Mouse (Mus musculus): Measurements from ENCODE around the gene Fgr. TPM values are rescaled to one million over a fixed set of nuclear protein-coding genes. Genes with fewer than 3 reads are reported as not detected.
"Not testable (repeated sequence)": the region's sequence is repeated elsewhere in the genome, so short reads cannot be mapped to it uniquely, and the experiment has no call there.

Gene Fgr
- polyA plus RNA-seq, 1 experiment from 2014 or later: not detected

GRCm38 (mm10) chr4:132983664-132984512 is 10.0 kb downstream of the Fgr start:
- no peak for ATAC-seq
- ChIA-PET POLR2A (interaction anchor here (0.7 kb wide), 1 partner anchor 148 kb away, joined by 4 read pairs; no protein-coding TSS in a partner anchor), CTCF (interaction anchor here (4.6 kb wide), 1 partner anchor 38 kb away, joined by 17 read pairs; no protein-coding TSS in a partner anchor)
- no peak for TF ChIP-seq CTCF (IDR thresholded peaks at IDR 0.05)
- no peak for DNase-seq (ENCODE audit: low read depth, low spot score)
- H3K27me3 ChIP-seq: no peaks in the 10 kb centered on the region
- in situ Hi-C loops (cut with MboI; ENCODE audit: low pct_unique_long_range_greater_than_20kb): no loop called here

DNA sequence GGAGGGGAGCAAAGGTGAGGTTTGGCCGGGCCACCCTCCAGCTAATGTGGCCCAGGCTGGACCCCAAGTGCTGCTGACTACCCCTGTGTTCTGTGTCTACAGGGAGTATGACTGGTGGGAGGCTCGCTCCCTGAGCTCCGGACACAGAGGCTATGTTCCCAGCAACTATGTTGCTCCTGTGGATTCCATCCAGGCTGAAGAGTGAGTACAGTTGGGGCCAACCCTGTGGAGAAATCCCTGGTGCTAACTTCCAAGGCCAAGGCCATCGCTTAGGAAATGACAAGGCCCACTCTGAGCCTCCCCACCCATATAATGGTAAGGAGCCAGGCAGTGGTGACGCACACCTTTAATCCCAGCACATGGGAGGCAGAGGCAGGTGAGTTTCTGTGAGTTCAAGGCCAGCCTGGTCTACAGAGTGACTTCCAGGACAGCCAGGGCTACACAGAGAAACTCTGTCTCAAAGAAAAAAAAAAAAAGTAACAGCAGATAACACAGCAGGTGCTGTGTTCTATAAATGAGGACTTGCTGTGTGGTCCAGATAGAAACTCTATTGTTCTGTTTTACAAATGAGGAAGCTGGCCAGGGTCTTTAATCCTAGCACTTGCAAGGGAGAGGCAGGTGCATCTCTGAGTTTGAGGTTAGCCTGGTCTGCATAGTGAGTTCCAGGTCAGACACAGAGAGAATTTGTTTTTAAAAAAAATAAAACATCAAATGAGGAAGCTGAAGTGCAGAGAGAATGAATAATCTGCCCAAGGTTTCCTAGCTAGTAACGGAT is 14.9 kb downstream of the Fgr start:
- no peak for TF ChIP-seq CTCF (IDR thresholded peaks at IDR 0.05)
- ATAC-seq: no peak
- no peaks in the 10 kb centered on the region for H3K27me3 ChIP-seq
- CTCF ChIA-PET: interaction anchor here (1.5 kb wide), 1 partner anchor 16 kb away, joined by 3 read pairs; no protein-coding TSS in a partner anchor
- in situ Hi-C loops (cut with MboI; ENCODE audit: low pct_unique_long_range_greater_than_20kb): no loop called here
- DNase-seq (ENCODE audit: low read depth, low spot score): no peak
- POLR2A ChIA-PET: no interaction called here

GRCm38 (mm10) chr4:132993553-132993952 is 19.7 kb downstream of the Fgr start:
- no peak for DNase-seq (ENCODE audit: low read depth, low spot score)
- ATAC-seq: no peak

GRCm38 (mm10) chr4:132997469-132998237 is 23.8 kb downstream of the Fgr start:
- TF ChIP-seq CTCF (IDR thresholded peaks at IDR 0.05): no peak
- no peak for DNase-seq (ENCODE audit: low read depth, low spot score)
- in situ Hi-C loops (cut with MboI; ENCODE audit: low pct_unique_long_range_greater_than_20kb): no loop called here
- CTCF ChIA-PET: interaction anchor here (1.2 kb wide), 1 partner anchor 53 kb away, joined by 6 read pairs; no protein-coding TSS in a partner anchor
- POLR2A ChIA-PET: no interaction called here
- no peak for ATAC-seq
- no peaks in the 10 kb centered on the region for H3K27me3 ChIP-seq

More at GRCm38 (mm10) chr4:132993553-132993952, 19.7 kb downstream of the Fgr start:
- no peak for TF ChIP-seq CTCF (IDR thresholded peaks at IDR 0.05)
- CTCF ChIA-PET: no interaction called here
- no peaks in the 10 kb centered on the region for H3K27me3 ChIP-seq
- in situ Hi-C loops (cut with MboI; ENCODE audit: low pct_unique_long_range_greater_than_20kb): no loop called here
- POLR2A ChIA-PET: no interaction called here

- DNase-seq (ENCODE audit: low read depth, low spot score) (no peak), ATAC-seq (no peak)
- ChIA-PET POLR2A (no interaction called here), CTCF (interaction anchor here (10.1 kb wide), 1 partner anchor 57 kb away, joined by 84 read pairs; no protein-coding TSS in a partner anchor)
- no peaks in the 10 kb centered on the region for H3K27me3 ChIP-seq
- TF ChIP-seq CTCF (IDR thresholded peaks at IDR 0.05): no peak
- in situ Hi-C loops (cut with MboI; ENCODE audit: low pct_unique_long_range_greater_than_20kb): loop anchor here (5.0 kb wide), 1 partner anchor 56 kb away; no protein-coding TSS in a partner anchor
Observed at GRCm38 (mm10) chr4:133002896-133003295, 29.0 kb downstream of the Fgr start.

DNA sequence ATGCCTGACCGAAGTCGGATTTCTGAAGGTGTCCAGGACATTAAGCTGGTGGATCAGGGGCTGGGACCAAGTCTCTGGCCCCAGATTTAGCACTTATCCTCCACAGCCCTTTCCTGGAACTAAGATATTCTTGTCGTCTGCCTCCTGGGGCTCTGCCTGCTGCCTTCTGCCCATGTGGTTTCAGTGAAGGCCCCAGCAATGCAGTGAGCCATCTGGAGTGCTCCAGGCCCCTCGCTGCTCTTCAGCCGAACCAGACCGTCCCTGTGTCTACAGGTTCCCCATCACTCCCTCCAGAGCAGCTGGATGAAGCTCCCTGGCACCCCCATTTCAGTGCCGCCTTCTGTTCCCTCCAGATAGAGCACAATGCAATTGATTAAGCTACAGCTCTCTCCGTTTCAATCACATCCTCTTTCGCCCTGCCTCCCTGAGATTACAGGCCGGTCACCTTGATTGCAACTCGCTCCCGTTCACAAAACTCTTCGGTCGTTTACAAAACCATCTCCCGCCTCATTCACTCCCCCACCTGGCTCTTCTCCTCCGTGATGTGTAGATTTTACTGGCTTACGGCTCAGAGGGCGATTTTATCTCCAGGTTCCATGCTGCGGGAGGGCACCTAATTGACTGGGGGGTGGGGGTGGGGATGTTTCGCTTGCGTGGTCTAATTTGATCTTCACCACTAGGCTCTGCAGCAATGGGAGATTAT is 29.6 kb downstream of the Fgr start:
- no peak for ATAC-seq
- CTCF ChIA-PET: interaction anchor here (10.1 kb wide), 1 partner anchor 57 kb away, joined by 84 read pairs; no protein-coding TSS in a partner anchor
- POLR2A ChIA-PET: no interaction called here
- TF ChIP-seq CTCF (IDR thresholded peaks at IDR 0.05): no peak
- no peak for DNase-seq (ENCODE audit: low read depth, low spot score)
- in situ Hi-C loops (cut with MboI; ENCODE audit: low pct_unique_long_range_greater_than_20kb): loop anchor here (5.0 kb wide), 1 partner anchor 56 kb away; no protein-coding TSS in a partner anchor
- H3K27me3 ChIP-seq: no peaks in the 10 kb centered on the region

GRCm38 (mm10) chr4:133005233-133005632 is 31.3 kb downstream of the Fgr start:
- ChIA-PET POLR2A (interaction anchor here (0.8 to 1.0 kb wide), 3 partner anchors 54 to 60 kb away, joined by 3 to 4 read pairs (median 3); no protein-coding TSS in a partner anchor), CTCF (interaction anchor here (0.7 to 10.1 kb wide), 7 partner anchors 17 to 79 kb away, joined by 3 to 84 read pairs (median 4); no protein-coding TSS in a partner anchor)
- DNase-seq (ENCODE audit: low read depth, low spot score): no peak
- no peak for ATAC-seq
- in situ Hi-C loops (cut with MboI; ENCODE audit: low pct_unique_long_range_greater_than_20kb): loop anchor here (5.0 kb wide), 2 partner anchors 207 to 297 kb away; partner anchors contain the start of genes Cd164l2 and Gpr3
- TF ChIP-seq CTCF (IDR thresholded peaks at IDR 0.05): no peak
- H3K27me3 ChIP-seq: no peaks in the 10 kb centered on the region

- CTCF ChIA-PET: interaction anchor here (1.2 to 10.1 kb wide), 3 partner anchors 60 to 67 kb away, joined by 4 to 84 read pairs (median 4); no protein-coding TSS in a partner anchor
- not testable (repeated sequence) for DNase-seq (ENCODE audit: low read depth, low spot score); ATAC-seq; H3K27me3 ChIP-seq
- in situ Hi-C loops (cut with MboI; ENCODE audit: low pct_unique_long_range_greater_than_20kb): loop anchor here (5.0 kb wide), 2 partner anchors 206 to 296 kb away; partner anchors contain the start of genes Cd164l2 and Gpr3
- POLR2A ChIA-PET: interaction anchor here (0.9 kb wide), 1 partner anchor 60 kb away, joined by 3 read pairs; no protein-coding TSS in a partner anchor
Observed at GRCm38 (mm10) chr4:133005885-133006451, 32.1 kb downstream of the Fgr start.
